Mouse (Mus musculus) midbrain, embryonic 12.5 days (tissue): ENCODE data around the gene Ppp1r8. TPM values are rescaled to one million over a fixed set of nuclear protein-coding genes. Genes with fewer than 3 reads are reported as not detected.
"Not testable (repeated sequence)": the region's sequence is repeated elsewhere in the genome, so short reads cannot be mapped to it uniquely, and the experiment has no call there.

Source experiments
- ATAC-seq: fragments of 200-750 bp; cut with Nextera tagmentation; 2 replicates; pipeline ENCODE4 v1.8.0; 2017; ENCODE audit warnings: low read depth, moderate TSS enrichment, moderate library complexity; ENCODE audit not compliant: low FRiP score
- H3K27ac ChIP-seq: fragments of 300-500 bp; sonication (generic); replicated peaks from 2 replicates; pipeline ENCODE4 v1.5.1; 2016; ENCODE audit warnings: mild to moderate bottlenecking
- H3K27me3 ChIP-seq: fragments of 300-500 bp; sonication (generic); 2 replicates; pipeline ENCODE4 v1.6.1; 2016; ENCODE audit warnings: mild to moderate bottlenecking
- H3K36me3 ChIP-seq: fragments of 300-500 bp; sonication (generic); 2 replicates; pipeline ENCODE4 v1.6.1; 2016
- H3K4me1 ChIP-seq: fragments of 300-500 bp; sonication (generic); 2 replicates; pipeline ENCODE4 v1.6.1; 2016
- H3K4me2 ChIP-seq: fragments of 300-500 bp; sonication (generic); replicated peaks from 2 replicates; pipeline ENCODE4 v1.6.1; 2016; ENCODE audit warnings: mild to moderate bottlenecking, moderate library complexity
- H3K4me3 ChIP-seq: fragments of 300-500 bp; sonication (generic); 2 replicates; pipeline ENCODE4 v1.5.1; 2016; ENCODE audit warnings: mild to moderate bottlenecking
- H3K9ac ChIP-seq: fragments of 300-500 bp; sonication (generic); replicated peaks from 2 replicates; pipeline ENCODE4 v1.6.1; 2016; ENCODE audit warnings: mild to moderate bottlenecking, moderate library complexity
- H3K9me3 ChIP-seq: fragments of 300-500 bp; sonication (generic); 2 replicates; pipeline ENCODE4 v1.6.1; 2016; ENCODE audit warnings: mild to moderate bottlenecking
- WGBS: fragments of 180-500 bp; shearing (Covaris S2); methylation state at CpG from one replicate; pipeline ENCODE4 v1.1.7; 2016; 5-methylcytosine and 5-hydroxymethylcytosine counted together
- polyA plus RNA-seq: library from polyadenylated mRNA; unstranded; fragments of >200 nt; fragmentation: Nextera tagmentation; extraction: Ambion mirVana; gene quantifications from 2 replicates; pipeline ENCODE4 v1.2.1, GENCODE M21; 2016

Ppp1r8 gene
- polyA plus RNA-seq, 1 experiment from 2014 or later = 67.1 TPM

- no peaks in the 10 kb centered on the region for H3K4me1 ChIP-seq
- H3K27ac ChIP-seq = no peak overlapping the region
- H3K4me3 ChIP-seq = no peak overlapping the region
- WGBS = 95% methylated on average over 6 of the region's 6 CpGs
- H3K27me3 ChIP-seq = no peaks in the 10 kb centered on the region
- H3K9ac ChIP-seq = no peak overlapping the region
- H3K4me2 ChIP-seq = no peak overlapping the region
- no peaks in the 10 kb centered on the region for H3K36me3 ChIP-seq
- no peak for ATAC-seq
- no peaks in the 10 kb centered on the region for H3K9me3 ChIP-seq
Observed at GRCm38 (mm10) chr4:132804331-132804730, 38.6 kb downstream of the Ppp1r8 start.

- H3K27ac ChIP-seq = no peak overlapping the region
- H3K27me3 ChIP-seq = no peaks in the 10 kb centered on the region
- no peak overlapping the region for H3K9ac ChIP-seq
- WGBS = 93% methylated on average over 7 of the region's 7 CpGs
- no peak for ATAC-seq
- H3K4me2 ChIP-seq = no peak overlapping the region
- no peaks in the 10 kb centered on the region for H3K9me3 ChIP-seq
- no peaks in the 10 kb centered on the region for H3K4me1 ChIP-seq
- H3K36me3 ChIP-seq = no peaks in the 10 kb centered on the region
- no peak overlapping the region for H3K4me3 ChIP-seq
Observed at GRCm38 (mm10) chr4:132803876-132804275, 39.1 kb downstream of the Ppp1r8 start.

- Histone ChIP-seq H3K9ac (no peak overlapping the region), H3K4me2 (no peak overlapping the region), H3K4me3 (no peak overlapping the region), H3K36me3 (no peaks in the 10 kb centered on the region), H3K27ac (no peak overlapping the region), H3K4me1 (no peaks in the 10 kb centered on the region), H3K27me3 (no peaks in the 10 kb centered on the region), H3K9me3 (no peaks in the 10 kb centered on the region)
- 95% methylated on average over 5 of the region's 5 CpGs for WGBS
- no peak for ATAC-seq
Observed at GRCm38 (mm10) chr4:132803212-132803611, 39.8 kb downstream of the Ppp1r8 start.

GRCm38 (mm10) chr4:132802171-132802637 lies 40.8 kb downstream of the Ppp1r8 start:
- no peak overlapping the region for H3K4me2 ChIP-seq
- whole genome bisulfite sequencing = 76% methylated on average over 16 of the region's 16 CpGs
- H3K4me3 ChIP-seq = no peak overlapping the region
- no peaks in the 10 kb centered on the region for H3K9me3 ChIP-seq
- H3K36me3 ChIP-seq = no peaks in the 10 kb centered on the region
- H3K4me1 ChIP-seq = no peaks in the 10 kb centered on the region
- H3K9ac ChIP-seq = no peak overlapping the region
- no peak overlapping the region for H3K27ac ChIP-seq
- H3K27me3 ChIP-seq = peaks cover 6% of the 10 kb centered on the region
- no peak for ATAC-seq

- Histone ChIP-seq H3K9ac (no peak overlapping the region), H3K27me3 (peaks cover 11% of the 10 kb centered on the region), H3K4me1 (no peaks in the 10 kb centered on the region), H3K4me2 (no peak overlapping the region), H3K4me3 (no peak overlapping the region), H3K27ac (no peak overlapping the region), H3K9me3 (no peaks in the 10 kb centered on the region), H3K36me3 (no peaks in the 10 kb centered on the region)
- no peak for ATAC-seq
- 87% methylated on average over 18 of the region's 18 CpGs for WGBS
Observed at GRCm38 (mm10) chr4:132801176-132802077, 41.5 kb downstream of the Ppp1r8 start.

GRCm38 (mm10) chr4:132799845-132800244 lies 43.1 kb downstream of the Ppp1r8 start:
- no peak overlapping the region for H3K9ac ChIP-seq
- no peak overlapping the region for H3K4me2 ChIP-seq
- no peaks in the 10 kb centered on the region for H3K36me3 ChIP-seq
- H3K27ac ChIP-seq = no peak overlapping the region
- H3K9me3 ChIP-seq = no peaks in the 10 kb centered on the region
- no peak overlapping the region for H3K4me3 ChIP-seq
- H3K27me3 ChIP-seq = peaks cover 26% of the 10 kb centered on the region
- 86% methylated on average over 4 of the region's 4 CpGs for WGBS
- peaks cover 8% of the 10 kb centered on the region for H3K4me1 ChIP-seq
- no peak for ATAC-seq

GRCm38 (mm10) chr4:132798666-132799065 lies 44.3 kb downstream of the Ppp1r8 start:
- not testable (repeated sequence) for H3K36me3 ChIP-seq, H3K4me1 ChIP-seq, H3K9me3 ChIP-seq, H3K4me3 ChIP-seq, H3K9ac ChIP-seq, H3K4me2 ChIP-seq, H3K27ac ChIP-seq, ATAC-seq
- H3K27me3 ChIP-seq = peaks cover 32% of the 10 kb centered on the region
- WGBS = 82% methylated on average over 3 of the region's 3 CpGs

GRCm38 (mm10) chr4:132798028-132798427 lies 44.9 kb downstream of the Ppp1r8 start:
- H3K36me3 ChIP-seq = no peaks in the 10 kb centered on the region
- peaks cover 32% of the 10 kb centered on the region for H3K27me3 ChIP-seq
- no peaks in the 10 kb centered on the region for H3K9me3 ChIP-seq
- H3K9ac ChIP-seq = no peak overlapping the region
- 79% methylated on average over 4 of the region's 4 CpGs for WGBS
- peaks cover 8% of the 10 kb centered on the region for H3K4me1 ChIP-seq
- no peak overlapping the region for H3K4me2 ChIP-seq
- H3K27ac ChIP-seq = no peak overlapping the region
- no peak for ATAC-seq
- no peak overlapping the region for H3K4me3 ChIP-seq

- H3K27me3 ChIP-seq = peaks cover 32% of the 10 kb centered on the region
- no peak overlapping the region for H3K4me2 ChIP-seq
- H3K4me3 ChIP-seq = no peak overlapping the region
- no peak overlapping the region for H3K27ac ChIP-seq
- ATAC-seq = no peak
- 76% methylated on average over 1 of the region's 1 CpGs for WGBS
- peaks cover 8% of the 10 kb centered on the region for H3K4me1 ChIP-seq
- no peaks in the 10 kb centered on the region for H3K36me3 ChIP-seq
- H3K9me3 ChIP-seq = no peaks in the 10 kb centered on the region
- no peak overlapping the region for H3K9ac ChIP-seq
Observed at GRCm38 (mm10) chr4:132797461-132797860, 45.5 kb downstream of the Ppp1r8 start.

- Histone ChIP-seq H3K9me3 (no peaks in the 10 kb centered on the region), H3K4me1 (peaks cover 8% of the 10 kb centered on the region), H3K36me3 (no peaks in the 10 kb centered on the region), H3K4me3 (peak within 1 kb of the TSS; percentile 31), H3K27me3 (peaks cover 32% of the 10 kb centered on the region), H3K27ac (no peak within 1 kb of the TSS), H3K4me2 (peak within 1 kb of the TSS; percentile 51), H3K9ac (no peak within 1 kb of the TSS)
- no peak for ATAC-seq
- 4% methylated on average over 21 of the region's 21 CpGs for WGBS
Observed at GRCm38 (mm10) chr4:132796196-132796886, 46.6 kb downstream of the Ppp1r8 start, which contains the start of gene Themis2. TSS of gene Themis2 (minus strand) at chr4:132796387.

GRCm38 (mm10) chr4:132795171-132795570 lies 47.8 kb downstream of the Ppp1r8 start:
- H3K4me1 ChIP-seq = peaks cover 8% of the 10 kb centered on the region
- no peak overlapping the region for H3K4me3 ChIP-seq
- H3K36me3 ChIP-seq = no peaks in the 10 kb centered on the region
- no peak overlapping the region for H3K9ac ChIP-seq
- no peak overlapping the region for H3K27ac ChIP-seq
- no peak for ATAC-seq
- 58% methylated on average over 7 of the region's 7 CpGs for WGBS
- no peak overlapping the region for H3K4me2 ChIP-seq
- peaks cover 32% of the 10 kb centered on the region for H3K27me3 ChIP-seq
- H3K9me3 ChIP-seq = no peaks in the 10 kb centered on the region

GRCm38 (mm10) chr4:132794760-132795159 lies 48.2 kb downstream of the Ppp1r8 start:
- Histone ChIP-seq H3K27ac (no peak overlapping the region), H3K9ac (no peak overlapping the region), H3K4me2 (no peak overlapping the region), H3K27me3 (peaks cover 32% of the 10 kb centered on the region), H3K9me3 (no peaks in the 10 kb centered on the region), H3K4me1 (peaks cover 8% of the 10 kb centered on the region), H3K36me3 (no peaks in the 10 kb centered on the region), H3K4me3 (no peak overlapping the region)
- 74% methylated on average over 8 of the region's 8 CpGs for WGBS
- ATAC-seq = no peak
